Mouse (Mus musculus): ENCODE results near the gene Lyst.
A peak's percentile ranks its signal among the peaks of the same experiment; 100 is the strongest.
"Not testable (repeated sequence)": the region's sequence is repeated elsewhere in the genome, so short reads cannot be mapped to it uniquely, and the experiment has no call there.

Lyst gene

GRCm38 (mm10) chr13:13637981-13638380 lies 47.8 kb downstream of the Lyst start:
- no peak for DNase-seq

DNA sequence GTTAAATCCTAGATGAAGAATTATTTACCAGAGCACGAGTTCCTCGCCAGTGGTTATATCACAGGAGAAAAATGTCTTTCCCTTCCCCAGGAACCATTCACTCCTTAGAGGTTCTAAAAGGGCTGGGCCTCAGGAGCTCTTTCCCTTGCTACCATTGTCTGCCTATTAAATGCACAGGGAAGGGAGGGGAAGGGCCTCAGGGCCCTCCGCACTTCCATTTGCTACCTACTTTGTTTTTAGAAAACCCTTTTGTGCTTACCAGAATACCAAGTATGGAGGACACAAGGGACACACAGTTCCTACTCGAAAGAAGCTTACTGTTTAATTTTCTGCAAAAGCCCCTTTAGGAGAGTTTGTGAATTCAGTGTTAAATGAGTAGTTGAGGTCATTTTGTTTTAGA lies 48.5 kb downstream of the Lyst start:
- no peak for DNase-seq

GRCm38 (mm10) chr13:13647296-13647695 lies 57.1 kb downstream of the Lyst start:
- no peak for DNase-seq

- DNase-seq: no peak
Measured at GRCm38 (mm10) chr13:13655453-13655852, 65.3 kb downstream of the Lyst start.

DNA sequence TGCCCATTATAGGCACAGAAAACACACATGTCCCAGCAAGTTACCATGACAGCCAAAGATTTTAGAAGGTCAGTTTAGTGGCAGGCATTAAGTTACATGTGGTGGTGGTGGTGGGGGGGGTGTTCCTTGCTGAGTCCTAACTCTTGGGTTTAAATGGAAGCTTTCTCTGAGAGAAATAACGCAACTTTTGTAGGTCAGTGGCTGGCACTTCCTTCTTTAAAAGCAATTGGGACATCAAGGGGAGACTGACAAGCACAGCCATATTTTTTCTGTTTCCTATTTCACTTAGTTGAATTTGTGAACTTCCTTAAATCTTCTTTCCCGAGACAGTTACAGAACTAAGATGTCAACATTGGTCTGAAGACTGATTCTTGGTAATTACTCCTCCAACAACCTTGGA lies 75.9 kb downstream of the Lyst start:
- DNase-seq: not testable (repeated sequence)

GRCm38 (mm10) chr13:13670669-13671068 lies 80.5 kb downstream of the Lyst start:
- DNase-seq: no peak

- peak; percentile 7 for DNase-seq
Measured at GRCm38 (mm10) chr13:13671585-13672328, 81.6 kb downstream of the Lyst start.

DNA sequence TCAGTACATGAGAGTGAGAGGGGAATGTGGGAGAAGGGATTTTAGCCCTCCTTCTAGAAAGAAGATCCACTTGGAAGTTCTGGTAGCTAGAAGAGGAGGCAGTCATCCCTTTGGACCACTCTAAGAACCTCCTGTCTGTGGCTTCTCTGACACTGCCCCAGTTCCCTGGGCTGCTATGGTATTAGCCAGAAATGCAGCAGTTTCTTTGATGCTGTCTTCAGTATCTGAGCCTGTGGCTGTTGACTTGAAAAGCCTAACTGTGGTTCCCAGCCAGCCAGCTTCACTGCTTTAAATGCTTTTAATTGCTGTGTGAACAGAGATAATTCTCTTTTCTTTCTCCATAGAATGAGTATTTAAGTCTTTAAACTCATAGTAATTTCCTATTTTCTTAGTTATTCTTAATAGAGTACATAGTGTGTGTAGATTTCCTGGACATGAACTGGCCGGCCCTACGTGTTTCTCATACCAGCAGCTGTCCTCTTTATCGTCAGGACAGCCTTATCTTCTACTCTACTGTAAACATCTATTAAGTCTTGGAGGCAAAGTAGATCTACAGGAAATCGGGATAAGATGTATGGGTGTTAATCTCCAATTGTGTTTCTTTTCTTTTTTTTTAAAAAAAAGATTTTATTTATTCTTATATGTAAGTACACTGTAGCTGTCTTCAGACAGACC lies 84.6 kb downstream of the Lyst start:
- DNase-seq: no peak

DNA sequence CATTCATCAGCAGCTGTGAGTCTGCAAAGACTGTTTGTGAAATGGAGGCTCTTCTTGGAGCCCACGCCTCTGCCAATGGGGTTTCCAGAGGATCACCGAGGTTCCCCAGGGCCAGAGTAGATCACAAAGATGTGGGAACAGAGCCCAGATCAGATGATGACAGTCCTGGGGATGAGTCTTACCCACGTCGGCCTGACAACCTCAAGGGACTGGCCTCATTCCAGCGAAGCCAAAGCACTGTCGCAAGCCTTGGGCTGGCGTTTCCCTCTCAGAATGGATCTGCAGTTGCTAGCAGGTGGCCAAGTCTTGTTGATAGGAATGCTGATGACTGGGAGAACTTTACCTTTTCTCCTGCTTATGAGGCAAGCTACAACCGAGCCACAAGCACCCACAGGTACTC lies 87.7 kb downstream of the Lyst start:
- DNase-seq: no peak

DNA sequence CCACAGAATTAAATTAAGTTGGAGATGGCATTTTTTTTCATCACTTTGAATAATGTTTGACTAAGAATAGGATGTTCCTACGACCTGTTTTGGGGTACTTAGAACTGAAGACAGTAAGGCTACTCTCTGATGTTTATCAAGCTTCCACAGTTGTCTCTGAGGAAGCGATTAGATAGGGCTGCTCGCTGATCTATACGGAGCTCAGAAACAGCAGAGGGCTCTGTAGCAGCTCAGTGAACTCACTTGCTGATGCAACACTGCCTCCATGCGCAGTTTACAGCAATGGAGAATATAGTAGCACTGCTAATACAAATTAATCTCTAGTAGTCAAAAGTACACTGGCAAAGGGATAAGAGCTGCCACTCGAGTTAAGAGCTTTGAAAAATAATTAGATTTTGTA lies 91.4 kb downstream of the Lyst start:
- DNase-seq: no peak

- DNase-seq: no peak
Measured at GRCm38 (mm10) chr13:13703476-13703875, 113.3 kb downstream of the Lyst start.

- not testable (repeated sequence) for DNase-seq
Measured at GRCm38 (mm10) chr13:13721435-13721834, 131.2 kb downstream of the Lyst start.

- DNase-seq: no peak
Measured at GRCm38 (mm10) chr13:13723293-13723692, 133.1 kb downstream of the Lyst start.

- no peak for DNase-seq
Measured at GRCm38 (mm10) chr13:13723786-13724185, 133.6 kb downstream of the Lyst start.

DNA sequence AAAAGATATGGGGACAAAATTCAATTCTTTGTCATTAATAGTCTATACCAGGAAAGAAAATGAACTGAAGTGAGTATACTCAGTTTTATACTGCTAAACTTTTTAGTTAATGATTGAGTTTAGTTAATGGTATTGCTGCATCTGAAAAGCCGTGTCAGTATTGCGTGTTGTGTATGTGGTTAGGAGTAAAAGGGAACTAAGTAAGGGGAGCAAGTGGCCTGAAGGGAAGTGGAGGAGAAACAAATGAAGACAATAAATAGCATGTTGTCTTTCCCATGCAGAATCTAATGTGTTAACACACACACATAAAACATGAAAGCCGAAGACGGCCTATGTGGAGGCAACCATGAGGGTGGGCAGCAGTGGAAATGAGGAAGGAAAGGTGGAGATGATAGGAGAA lies 149.0 kb downstream of the Lyst start:
- DNase-seq: no peak

DNA sequence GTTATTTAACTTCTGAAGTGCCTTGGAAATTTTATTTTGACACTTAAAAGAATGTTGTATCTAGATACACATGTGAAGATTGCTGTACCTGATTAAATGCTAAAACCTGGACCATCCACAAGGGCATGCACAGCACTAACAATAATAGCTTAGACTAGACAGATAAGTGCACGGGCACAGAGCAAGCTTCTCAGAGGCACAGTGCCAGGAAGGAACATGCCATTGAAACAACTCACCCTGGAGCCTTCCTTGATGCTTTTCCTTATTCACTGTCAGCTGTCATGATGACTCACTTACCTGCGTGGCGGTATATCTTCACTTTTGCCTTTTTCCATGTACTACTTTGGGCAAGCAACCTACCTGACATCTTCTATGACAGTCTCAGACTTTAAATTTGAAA lies 155.7 kb downstream of the Lyst start:
- no peak for DNase-seq

DNA sequence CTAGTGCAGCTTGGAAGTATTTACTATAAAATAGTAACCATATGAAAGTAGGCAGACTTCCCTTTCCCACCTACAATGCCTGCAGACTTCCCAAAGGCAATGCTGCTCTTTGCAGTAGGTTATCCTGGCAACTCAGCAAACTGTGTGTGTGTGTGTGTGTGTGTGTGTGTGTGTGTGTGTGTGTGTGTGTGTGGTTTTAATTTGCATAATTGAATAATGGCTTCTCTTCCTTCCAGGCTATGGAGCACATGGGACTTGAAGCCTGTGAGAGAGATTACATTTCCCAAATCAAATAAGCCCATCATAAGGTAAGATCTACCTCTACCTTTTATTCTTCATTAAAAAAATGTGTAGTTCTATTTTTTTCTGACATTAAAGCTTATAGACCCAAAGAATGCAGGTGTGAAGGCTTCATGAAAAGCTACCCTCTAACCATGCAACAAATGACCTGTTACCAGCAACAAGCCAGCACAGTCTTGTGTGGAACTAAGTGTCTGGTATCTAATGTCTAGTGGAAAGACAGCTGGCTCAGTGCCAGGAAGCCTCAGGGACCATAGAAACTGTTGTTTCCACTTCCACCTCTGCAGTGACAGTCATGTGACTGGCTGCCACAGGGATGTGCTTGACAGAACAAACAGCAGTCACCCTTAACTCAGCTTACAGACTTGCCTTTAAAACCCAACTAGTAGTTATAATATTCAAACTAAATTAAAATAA lies 185.7 kb downstream of the Lyst start:
- peak; percentile 36 for DNase-seq

DNA sequence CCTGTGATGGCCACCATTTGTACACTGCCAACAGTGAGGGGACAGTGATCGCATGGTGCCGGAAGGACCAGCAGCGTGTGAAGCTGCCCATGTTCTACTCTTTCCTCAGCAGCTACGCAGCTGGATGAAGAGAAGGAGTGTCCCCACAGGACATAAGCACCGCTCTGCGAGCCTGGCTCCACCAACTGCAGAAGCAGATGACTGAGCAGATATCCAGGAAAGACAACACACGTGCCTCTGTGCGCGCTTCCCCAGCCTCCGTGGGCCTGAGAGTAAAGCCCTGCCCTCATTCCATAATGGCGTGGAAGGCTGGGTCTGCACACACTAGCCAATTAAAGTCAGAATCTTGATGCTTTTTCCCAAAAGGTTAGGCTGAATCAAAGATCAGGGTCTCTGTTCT lies 186.9 kb downstream of the Lyst start:
- DNase-seq: no peak

DNA sequence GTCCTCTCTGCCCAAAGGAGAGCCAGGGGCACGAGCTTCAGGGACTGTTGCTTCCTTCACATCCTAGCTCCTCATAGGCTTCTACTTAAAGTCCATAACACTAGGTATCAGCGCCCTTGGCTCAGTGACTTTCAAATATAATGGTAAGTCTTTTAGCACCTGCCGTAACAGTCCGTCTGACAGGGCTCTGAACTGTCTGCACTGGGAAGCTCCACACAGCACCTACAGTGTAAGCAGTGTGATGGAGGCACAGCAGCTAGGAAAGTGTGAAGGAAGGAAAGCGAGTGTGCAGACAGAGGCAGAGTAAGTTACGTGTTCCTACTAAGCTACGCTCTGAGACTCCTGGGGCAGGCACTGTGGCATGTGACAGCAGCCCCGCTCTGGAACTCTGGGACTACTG lies 187.5 kb downstream of the Lyst start:
- DNase-seq: no peak

DNA sequence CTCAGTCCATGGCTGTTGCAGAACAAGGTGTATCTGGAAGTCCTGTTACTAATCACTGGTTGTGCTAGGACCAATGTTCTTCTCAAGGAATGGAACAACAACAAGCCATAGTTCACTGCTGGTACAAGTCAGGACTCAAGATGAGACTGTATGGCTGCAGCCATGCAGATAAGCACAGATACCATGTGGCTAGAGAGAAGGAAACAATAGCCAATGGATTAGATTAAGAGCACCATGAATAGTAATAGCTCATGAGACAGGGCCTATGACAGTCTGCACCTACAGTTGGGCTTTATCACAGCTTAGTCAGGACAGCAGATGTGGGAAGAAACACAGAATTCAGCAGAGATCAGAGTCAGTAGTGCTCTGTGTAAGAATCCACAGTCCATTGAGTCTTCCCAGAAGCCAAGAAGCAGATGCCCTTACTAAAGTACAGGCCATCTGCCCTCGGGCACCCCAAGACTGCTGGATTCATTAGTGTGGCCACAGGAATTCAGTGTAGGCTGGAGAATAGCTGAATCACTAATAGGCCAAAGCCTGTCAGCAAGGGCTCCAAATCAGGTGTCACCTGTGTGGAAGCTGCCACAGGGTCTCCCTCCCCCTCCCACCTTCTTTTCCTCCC lies 188.8 kb downstream of the Lyst start:
- DNase-seq: no peak

- DNase-seq: no peak
Measured at GRCm38 (mm10) chr13:13780271-13780670, 190.1 kb downstream of the Lyst start.

DNA sequence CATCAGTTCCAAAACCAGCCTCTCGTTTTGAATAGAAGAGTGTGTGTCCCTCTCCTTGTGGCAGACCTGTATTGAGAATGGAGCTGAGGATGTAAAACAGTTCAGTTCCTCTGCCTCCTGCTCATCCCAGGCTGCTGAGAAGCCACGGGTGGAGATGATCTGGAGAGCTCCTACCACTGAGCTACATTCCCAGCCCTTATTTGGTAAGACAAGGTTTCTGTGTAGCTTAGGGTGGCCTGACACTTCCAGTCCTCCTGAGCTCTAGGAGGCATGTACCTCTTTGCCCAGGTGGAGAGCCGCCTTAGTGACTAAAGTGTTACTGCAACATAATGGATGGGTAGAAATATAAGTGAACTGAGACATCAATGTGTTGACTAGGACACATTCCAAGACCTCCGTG lies 190.8 kb downstream of the Lyst start:
- no peak for DNase-seq

DNA sequence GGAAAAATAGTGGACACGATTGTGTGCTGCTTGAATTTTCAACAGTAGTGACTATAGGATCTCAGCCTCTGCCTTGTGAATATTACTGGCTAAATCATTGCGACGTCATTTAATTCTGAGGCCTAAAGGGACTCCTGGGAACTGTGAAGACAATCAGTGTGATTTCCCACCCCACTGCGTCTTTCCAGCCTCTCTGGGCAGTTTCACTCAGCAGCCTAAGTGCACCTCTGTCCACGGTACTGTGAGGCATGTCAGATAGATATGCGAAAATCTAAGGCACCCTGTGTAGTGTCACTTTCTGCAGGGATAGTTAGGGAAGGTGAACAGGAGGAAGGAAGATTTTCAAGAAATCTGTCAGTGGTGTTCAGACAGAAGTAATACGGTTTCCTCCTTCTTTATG lies 193.1 kb downstream of the Lyst start:
- no peak for DNase-seq

Measured in lung, postnatal 10 days (tissue).